Mouse (Mus musculus): Measurements from ENCODE around the gene S1pr1. TPM values are rescaled to one million over a fixed set of nuclear protein-coding genes. Genes with fewer than 3 reads are reported as not detected.
A peak's percentile ranks its signal among the peaks of the same experiment; 100 is the strongest.

The S1pr1 gene
- polyA plus RNA-seq, 1 experiment from 2014 or later: 17.9 TPM

DNA sequence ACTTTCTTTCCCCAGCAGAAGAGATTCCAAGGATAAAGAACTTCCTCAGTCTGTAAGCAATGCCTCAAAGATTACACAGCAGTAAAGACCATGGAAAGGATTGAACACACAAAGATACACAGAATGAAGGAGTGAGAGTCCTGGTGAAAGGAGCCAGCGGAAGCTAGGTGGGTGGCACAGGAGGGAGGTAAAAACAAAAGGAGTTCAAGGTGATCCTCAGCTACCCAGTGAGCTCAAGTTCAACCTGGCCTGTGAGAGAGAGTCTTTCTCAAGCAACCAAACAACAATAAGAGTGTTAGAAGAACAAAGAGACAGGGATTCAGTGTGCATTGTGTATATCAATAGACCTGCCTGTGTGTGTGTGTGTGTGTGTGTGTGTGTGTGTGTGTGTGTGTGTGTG lies 25.0 kb downstream of the S1pr1 start:
- Histone ChIP-seq H3K9ac (ENCODE audit: low read length) (no peak overlapping the region), H3K36me3 (ENCODE audit: control insufficient read depth, insufficient read depth, low read length) (no peaks in the 10 kb centered on the region), H3K27ac (ENCODE audit: low read depth, low read length) (no peak overlapping the region), H3K27me3 (ENCODE audit: control insufficient read depth, insufficient read depth, low read length) (no peaks in the 10 kb centered on the region), H3K4me2 (no peak overlapping the region), H3K9me3 (ENCODE audit: control insufficient read depth, low read length) (no peaks in the 10 kb centered on the region), H3K4me3 (ENCODE audit: low read depth, low read length) (no peak overlapping the region), H3K4me1 (ENCODE audit: control insufficient read depth, insufficient read depth, low read length) (no peaks in the 10 kb centered on the region; the same call in 1 of the 2 replicates)
- 32% methylated on average over 1 of the region's 1 CpGs for WGBS
- DNase-seq (ENCODE audit: low spot score, missing footprints): no peak
- peak; percentile 35; the same call in 1 of the 2 replicates for ATAC-seq (ENCODE audit: low FRiP score)

- Histone ChIP-seq H3K4me2 (no peak overlapping the region), H3K27ac (ENCODE audit: low read depth, low read length) (no peak overlapping the region), H3K4me1 (ENCODE audit: control insufficient read depth, insufficient read depth, low read length) (no peaks in the 10 kb centered on the region; the same call in 1 of the 2 replicates), H3K27me3 (ENCODE audit: control insufficient read depth, insufficient read depth, low read length) (no peaks in the 10 kb centered on the region), H3K9ac (ENCODE audit: low read length) (no peak overlapping the region), H3K36me3 (ENCODE audit: control insufficient read depth, insufficient read depth, low read length) (no peaks in the 10 kb centered on the region), H3K9me3 (ENCODE audit: control insufficient read depth, low read length) (no peaks in the 10 kb centered on the region), H3K4me3 (ENCODE audit: low read depth, low read length) (no peak overlapping the region)
- WGBS: 24% methylated on average over 8 of the region's 8 CpGs
- ATAC-seq (ENCODE audit: low FRiP score) (peak; percentile 52; the same call in 1 of the 2 replicates), DNase-seq (ENCODE audit: low spot score, missing footprints) (no peak)
Measured at GRCm38 (mm10) chr3:115689352-115689751, 25.5 kb downstream of the S1pr1 start.

GRCm38 (mm10) chr3:115687821-115688220 lies 27.1 kb downstream of the S1pr1 start:
- Histone ChIP-seq H3K27me3 (ENCODE audit: control insufficient read depth, insufficient read depth, low read length) (no peaks in the 10 kb centered on the region), H3K36me3 (ENCODE audit: control insufficient read depth, insufficient read depth, low read length) (no peaks in the 10 kb centered on the region), H3K4me1 (ENCODE audit: control insufficient read depth, insufficient read depth, low read length) (no peaks in the 10 kb centered on the region; the same call in 1 of the 2 replicates), H3K4me3 (ENCODE audit: low read depth, low read length) (no peak overlapping the region), H3K27ac (ENCODE audit: low read depth, low read length) (no peak overlapping the region), H3K9ac (ENCODE audit: low read length) (no peak overlapping the region), H3K9me3 (ENCODE audit: control insufficient read depth, low read length) (no peaks in the 10 kb centered on the region), H3K4me2 (no peak overlapping the region)
- 88% methylated on average over 2 of the region's 2 CpGs for WGBS
- DNase-seq (ENCODE audit: low spot score, missing footprints) (no peak), ATAC-seq (ENCODE audit: low FRiP score) (no peak)

GRCm38 (mm10) chr3:115682328-115683088 lies 32.4 kb downstream of the S1pr1 start:
- ATAC-seq (ENCODE audit: low FRiP score) (no peak), DNase-seq (ENCODE audit: low spot score, missing footprints) (no peak)
- WGBS: 79% methylated on average over 14 of the region's 14 CpGs
- Histone ChIP-seq H3K36me3 (ENCODE audit: control insufficient read depth, insufficient read depth, low read length) (no peaks in the 10 kb centered on the region), H3K4me1 (ENCODE audit: control insufficient read depth, insufficient read depth, low read length) (no peaks in the 10 kb centered on the region), H3K4me3 (ENCODE audit: low read depth, low read length) (no peak overlapping the region), H3K9me3 (ENCODE audit: control insufficient read depth, low read length) (no peaks in the 10 kb centered on the region), H3K27ac (ENCODE audit: low read depth, low read length) (no peak overlapping the region), H3K4me2 (no peak overlapping the region), H3K9ac (ENCODE audit: low read length) (no peak overlapping the region), H3K27me3 (ENCODE audit: control insufficient read depth, insufficient read depth, low read length) (no peaks in the 10 kb centered on the region)

DNA sequence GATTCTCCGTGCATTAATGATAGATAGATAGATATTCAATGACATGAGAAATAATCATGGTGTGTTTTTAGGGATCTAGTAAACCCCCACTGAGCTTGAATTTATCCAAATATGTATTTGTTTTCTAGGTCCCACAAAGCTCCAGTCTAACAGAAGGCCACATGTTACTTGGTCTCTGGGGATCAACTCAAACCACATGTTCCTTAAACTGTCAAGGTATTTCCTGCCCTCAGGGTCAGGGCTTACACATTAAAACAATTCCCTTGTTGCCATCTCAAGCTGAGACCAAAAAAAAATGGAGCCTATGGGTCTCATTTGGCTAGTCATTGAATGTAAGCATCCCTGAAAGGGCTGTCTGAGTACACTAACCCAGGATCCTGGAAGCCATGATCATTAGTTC lies 33.7 kb downstream of the S1pr1 start:
- no peak for ATAC-seq (ENCODE audit: low FRiP score)

DNA sequence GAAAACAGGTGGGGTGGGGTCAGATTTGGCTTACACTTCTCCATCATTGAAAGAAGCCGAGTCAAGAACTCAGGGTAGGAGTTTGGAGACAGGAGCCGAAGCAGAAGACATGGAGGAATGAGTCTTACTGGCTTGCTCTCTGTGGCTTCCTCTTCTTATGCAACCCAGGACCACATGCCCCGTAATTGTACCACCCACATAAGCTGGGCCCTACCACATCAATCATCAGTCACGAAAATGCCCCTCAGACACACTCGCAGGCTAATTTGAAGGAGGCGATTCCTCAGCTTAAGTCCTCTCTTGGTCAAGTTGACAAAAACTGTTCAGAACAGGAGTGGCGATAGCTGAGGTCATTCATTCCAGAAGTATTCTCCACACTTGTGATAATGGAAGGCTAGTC lies 35.9 kb downstream of the S1pr1 start:
- Histone ChIP-seq H3K4me1 (ENCODE audit: control insufficient read depth, insufficient read depth, low read length) (no peaks in the 10 kb centered on the region), H3K9ac (ENCODE audit: low read length) (no peak overlapping the region), H3K4me3 (ENCODE audit: low read depth, low read length) (no peak overlapping the region), H3K27me3 (ENCODE audit: control insufficient read depth, insufficient read depth, low read length) (no peaks in the 10 kb centered on the region), H3K36me3 (ENCODE audit: control insufficient read depth, insufficient read depth, low read length) (no peaks in the 10 kb centered on the region), H3K27ac (ENCODE audit: low read depth, low read length) (no peak overlapping the region), H3K4me2 (no peak overlapping the region), H3K9me3 (ENCODE audit: control insufficient read depth, low read length) (no peaks in the 10 kb centered on the region)
- ATAC-seq (ENCODE audit: low FRiP score) (no peak), DNase-seq (ENCODE audit: low spot score, missing footprints) (no peak)
- WGBS: 88% methylated on average over 7 of the region's 7 CpGs

More for the DNA sequence above, 33.7 kb downstream of the S1pr1 start:
- no peak overlapping the region for H3K4me2 ChIP-seq
- H3K4me3 ChIP-seq (ENCODE audit: low read depth, low read length): no peak overlapping the region
- DNase-seq (ENCODE audit: low spot score, missing footprints): no peak
- no peaks in the 10 kb centered on the region for H3K36me3 ChIP-seq (ENCODE audit: control insufficient read depth, insufficient read depth, low read length)
- H3K27me3 ChIP-seq (ENCODE audit: control insufficient read depth, insufficient read depth, low read length): no peaks in the 10 kb centered on the region
- no peak overlapping the region for H3K9ac ChIP-seq (ENCODE audit: low read length)
- H3K9me3 ChIP-seq (ENCODE audit: control insufficient read depth, low read length): no peaks in the 10 kb centered on the region
- 79% methylated on average over 1 of the region's 1 CpGs for WGBS
- H3K4me1 ChIP-seq (ENCODE audit: control insufficient read depth, insufficient read depth, low read length): no peaks in the 10 kb centered on the region
- no peak overlapping the region for H3K27ac ChIP-seq (ENCODE audit: low read depth, low read length)

GRCm38 (mm10) chr3:115675546-115676535 lies 39.0 kb downstream of the S1pr1 start:
- Histone ChIP-seq H3K27me3 (ENCODE audit: control insufficient read depth, insufficient read depth, low read length) (no peaks in the 10 kb centered on the region), H3K4me1 (ENCODE audit: control insufficient read depth, insufficient read depth, low read length) (no peaks in the 10 kb centered on the region), H3K4me3 (ENCODE audit: low read depth, low read length) (no peak overlapping the region), H3K36me3 (ENCODE audit: control insufficient read depth, insufficient read depth, low read length) (no peaks in the 10 kb centered on the region), H3K27ac (ENCODE audit: low read depth, low read length) (no peak overlapping the region), H3K9me3 (ENCODE audit: control insufficient read depth, low read length) (no peaks in the 10 kb centered on the region), H3K4me2 (no peak overlapping the region), H3K9ac (ENCODE audit: low read length) (no peak overlapping the region)
- DNase-seq (ENCODE audit: low spot score, missing footprints) (no peak), ATAC-seq (ENCODE audit: low FRiP score) (no peak)
- 91% methylated on average over 6 of the region's 6 CpGs for WGBS

GRCm38 (mm10) chr3:115674665-115675064 lies 40.2 kb downstream of the S1pr1 start:
- H3K4me2 ChIP-seq: no peak overlapping the region
- H3K9me3 ChIP-seq (ENCODE audit: control insufficient read depth, low read length): no peaks in the 10 kb centered on the region
- no peak overlapping the region for H3K9ac ChIP-seq (ENCODE audit: low read length)
- no peaks in the 10 kb centered on the region for H3K4me1 ChIP-seq (ENCODE audit: control insufficient read depth, insufficient read depth, low read length)
- H3K4me3 ChIP-seq (ENCODE audit: low read depth, low read length): no peak overlapping the region
- no peaks in the 10 kb centered on the region for H3K27me3 ChIP-seq (ENCODE audit: control insufficient read depth, insufficient read depth, low read length)
- ATAC-seq (ENCODE audit: low FRiP score): no peak
- no peak for DNase-seq (ENCODE audit: low spot score, missing footprints)
- 88% methylated on average over 5 of the region's 5 CpGs for WGBS
- no peak overlapping the region for H3K27ac ChIP-seq (ENCODE audit: low read depth, low read length)
- H3K36me3 ChIP-seq (ENCODE audit: control insufficient read depth, insufficient read depth, low read length): no peaks in the 10 kb centered on the region

DNA sequence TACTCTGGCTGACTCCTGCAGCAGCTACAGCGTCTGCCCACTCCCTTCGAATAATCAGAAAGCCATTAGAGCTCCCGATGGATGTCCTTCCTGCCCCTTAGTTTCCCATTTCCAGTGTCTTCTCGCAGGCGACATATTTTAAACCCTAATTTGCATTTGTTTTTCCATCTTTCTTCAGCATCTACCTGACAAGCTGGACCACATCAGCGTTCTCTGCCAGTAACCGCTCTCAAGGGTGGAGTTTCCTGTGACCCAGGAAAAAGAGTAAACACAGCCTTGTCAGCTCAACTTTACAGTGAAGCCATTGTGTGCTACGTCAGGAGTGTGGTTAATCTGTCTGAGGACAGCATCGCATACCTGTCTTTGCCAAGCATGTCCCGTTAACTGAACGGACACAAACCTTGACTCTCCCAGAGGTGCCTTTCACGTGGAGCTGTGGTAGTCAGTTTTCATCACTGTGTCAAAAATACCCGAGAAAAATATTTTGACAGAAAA lies 41.2 kb downstream of the S1pr1 start:
- Histone ChIP-seq H3K4me2 (no peak overlapping the region), H3K27me3 (ENCODE audit: control insufficient read depth, insufficient read depth, low read length) (no peaks in the 10 kb centered on the region), H3K4me1 (ENCODE audit: control insufficient read depth, insufficient read depth, low read length) (no peaks in the 10 kb centered on the region), H3K9me3 (ENCODE audit: control insufficient read depth, low read length) (no peaks in the 10 kb centered on the region), H3K9ac (ENCODE audit: low read length) (no peak overlapping the region), H3K4me3 (ENCODE audit: low read depth, low read length) (no peak overlapping the region), H3K27ac (ENCODE audit: low read depth, low read length) (no peak overlapping the region), H3K36me3 (ENCODE audit: control insufficient read depth, insufficient read depth, low read length) (no peaks in the 10 kb centered on the region)
- ATAC-seq (ENCODE audit: low FRiP score) (no peak), DNase-seq (ENCODE audit: low spot score, missing footprints) (no peak)
- WGBS: 70% methylated on average over 13 of the region's 13 CpGs

Measured in midbrain, embryonic 11.5 days (tissue).